Mouse (Mus musculus) stomach, embryonic 16.5 days (tissue): ENCODE data around the gene Rps18. TPM values are rescaled to one million over a fixed set of nuclear protein-coding genes. Genes with fewer than 3 reads are reported as not detected.
A peak's percentile ranks its signal among the peaks of the same experiment; 100 is the strongest.
"Not testable (repeated sequence)": the region's sequence is repeated elsewhere in the genome, so short reads cannot be mapped to it uniquely, and the experiment has no call there.

Experiments used
- ATAC-seq: fragments of 200-750 bp; cut with Nextera tagmentation; 2 replicates; pipeline ENCODE4 v1.8.0; 2017; ENCODE audit warnings: moderate number of reproducible peaks, moderate TSS enrichment; ENCODE audit not compliant: insufficient read depth, low FRiP score
- H3K27ac ChIP-seq: fragments of 300-500 bp; sonication (generic); 2 replicates; pipeline ENCODE4 v1.5.1; 2014; ENCODE audit warnings: low read length
- H3K27me3 ChIP-seq: fragments of 300-500 bp; sonication (generic); 2 replicates; pipeline ENCODE4 v1.6.1; 2014; ENCODE audit warnings: low read length, control low read depth, mixed read lengths; ENCODE audit not compliant: control insufficient read depth, insufficient read depth
- H3K36me3 ChIP-seq: fragments of 300-500 bp; sonication (generic); 2 replicates; pipeline ENCODE4 v1.6.1; 2014; ENCODE audit warnings: low read length; ENCODE audit not compliant: control insufficient read depth, insufficient read depth
- H3K4me1 ChIP-seq: fragments of 300-500 bp; sonication (generic); 2 replicates; pipeline ENCODE4 v1.6.1; 2014; ENCODE audit warnings: low read length, control low read depth, mixed read lengths; ENCODE audit not compliant: control insufficient read depth, insufficient read depth
- H3K4me2 ChIP-seq: fragments of 300-500 bp; sonication (generic); 2 replicates; pipeline ENCODE4 v1.6.1; 2014; ENCODE audit warnings: low read depth, low read length, mixed read lengths
- H3K4me3 ChIP-seq: fragments of 300-500 bp; sonication (generic); replicated peaks from 2 replicates; pipeline ENCODE4 v1.5.1; 2014; ENCODE audit warnings: mild to moderate bottlenecking, low read length
- H3K9ac ChIP-seq: fragments of 300-500 bp; sonication (generic); 2 replicates; pipeline ENCODE4 v1.6.1; 2014; ENCODE audit warnings: low read length
- H3K9me3 ChIP-seq: fragments of 300-500 bp; sonication (generic); replicated peaks from 2 replicates; pipeline ENCODE4 v1.6.1; 2016; ENCODE audit warnings: low read length, control low read depth; ENCODE audit not compliant: control insufficient read depth
- WGBS: fragments of 180-500 bp; shearing (Covaris S2); extraction: QIAGEN DNeasy Blood & Tissue Kit; methylation state at CpG from one replicate; pipeline ENCODE4 v1.1.7; 2014; 5-methylcytosine and 5-hydroxymethylcytosine counted together
- polyA plus RNA-seq: library from polyadenylated mRNA; unstranded; fragments of >200 nt; fragmentation: Nextera tagmentation; extraction: Ambion mirVana; gene quantifications from 2 replicates; pipeline ENCODE4 v1.2.1, GENCODE M21; 2015

Gene Rps18
- polyA plus RNA-seq, 1 experiment from 2014 or later = 1,631 TPM

GRCm38 (mm10) chr17:33958451-33958850 lies 2.6 kb upstream of the Rps18 start:
- Histone ChIP-seq H3K27me3 (no peaks in the 10 kb centered on the region), H3K9ac (no peak overlapping the region; the same call in 1 of the 2 replicates), H3K27ac (no peak overlapping the region), H3K4me2 (no peak overlapping the region), H3K36me3 (0 out of 2 replicates have a peak, but pooled peaks cover 15% of the 10 kb centered on the region), H3K9me3 (no peaks in the 10 kb centered on the region), H3K4me1 (peaks cover 16% of the 10 kb centered on the region), H3K4me3 (no peak overlapping the region)
- WGBS = 91% methylated on average over 11 of the region's 11 CpGs
- no peak for ATAC-seq

GRCm38 (mm10) chr17:33957493-33957892 lies 1.7 kb upstream of the Rps18 start:
- Histone ChIP-seq H3K4me2 (no peak overlapping the region), H3K4me3 (no peak overlapping the region), H3K9me3 (no peaks in the 10 kb centered on the region), H3K27me3 (no peaks in the 10 kb centered on the region), H3K36me3 (peaks cover 12% of the 10 kb centered on the region; the same call in 1 of the 2 replicates), H3K4me1 (peaks cover 26% of the 10 kb centered on the region), H3K27ac (no peak overlapping the region), H3K9ac (no peak overlapping the region)
- ATAC-seq = no peak
- WGBS = 88% methylated on average over 6 of the region's 6 CpGs

DNA sequence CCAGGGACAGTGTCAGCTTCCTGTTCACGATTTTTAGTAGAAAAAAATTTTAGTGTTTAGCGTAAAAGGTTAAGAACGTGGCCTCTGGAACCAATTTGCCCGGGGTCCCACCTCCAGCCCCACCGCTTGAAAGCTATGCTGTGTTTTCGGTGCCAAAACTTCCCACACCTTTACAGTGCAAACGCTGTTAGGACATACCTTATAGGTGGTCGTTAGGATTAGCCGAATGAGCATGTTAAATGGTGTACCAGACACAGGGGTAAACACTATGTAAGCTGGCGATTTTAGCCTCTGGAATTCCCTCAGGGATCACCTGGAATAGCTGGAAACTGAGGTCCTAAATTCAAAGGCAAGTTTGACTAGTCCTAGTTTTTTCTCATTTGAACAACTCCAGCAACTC lies 535 bp upstream of the Rps18 start:
- Histone ChIP-seq H3K27me3 (no peaks in the 10 kb centered on the region), H3K9me3 (no peaks in the 10 kb centered on the region), H3K4me2 (peak overlapping the region; percentile 75), H3K4me3 (peak overlapping the region; percentile 97), H3K36me3 (peaks cover 12% of the 10 kb centered on the region; the same call in 1 of the 2 replicates), H3K4me1 (peaks cover 37% of the 10 kb centered on the region), H3K9ac (peak overlapping the region; percentile 81), H3K27ac (no peak overlapping the region)
- no peak for ATAC-seq
- WGBS = 7% methylated on average over 10 of the region's 10 CpGs

- H3K27ac ChIP-seq = peak overlapping the region; percentile 92
- H3K4me3 ChIP-seq = peak overlapping the region; percentile 97
- H3K9ac ChIP-seq = peak overlapping the region; percentile 98
- no peaks in the 10 kb centered on the region for H3K27me3 ChIP-seq
- H3K4me2 ChIP-seq = peak overlapping the region; percentile 97
- no peaks in the 10 kb centered on the region for H3K9me3 ChIP-seq
- peak; percentile 6; the same call in 1 of the 2 replicates for ATAC-seq
- WGBS = under 1% methylated on average over 33 of the region's 33 CpGs
- H3K36me3 ChIP-seq = peaks cover 12% of the 10 kb centered on the region; the same call in 1 of the 2 replicates
- H3K4me1 ChIP-seq = peaks cover 45% of the 10 kb centered on the region
Measured at GRCm38 (mm10) chr17:33954646-33955554, 901 bp downstream of the Rps18 start.

- H3K9me3 ChIP-seq = no peaks in the 10 kb centered on the region
- no peak for ATAC-seq
- H3K4me2 ChIP-seq = peak overlapping the region; percentile 97
- H3K27me3 ChIP-seq = no peaks in the 10 kb centered on the region
- peaks cover 4% of the 10 kb centered on the region; the same call in 1 of the 2 replicates for H3K36me3 ChIP-seq
- peak overlapping the region; percentile 98 for H3K9ac ChIP-seq
- peaks cover 46% of the 10 kb centered on the region for H3K4me1 ChIP-seq
- WGBS = 31% methylated on average over 5 of the region's 5 CpGs
- peak overlapping the region; percentile 92 for H3K27ac ChIP-seq
- peak overlapping the region; percentile 97 for H3K4me3 ChIP-seq
Measured at GRCm38 (mm10) chr17:33953961-33954565, 1.7 kb downstream of the Rps18 start.

DNA sequence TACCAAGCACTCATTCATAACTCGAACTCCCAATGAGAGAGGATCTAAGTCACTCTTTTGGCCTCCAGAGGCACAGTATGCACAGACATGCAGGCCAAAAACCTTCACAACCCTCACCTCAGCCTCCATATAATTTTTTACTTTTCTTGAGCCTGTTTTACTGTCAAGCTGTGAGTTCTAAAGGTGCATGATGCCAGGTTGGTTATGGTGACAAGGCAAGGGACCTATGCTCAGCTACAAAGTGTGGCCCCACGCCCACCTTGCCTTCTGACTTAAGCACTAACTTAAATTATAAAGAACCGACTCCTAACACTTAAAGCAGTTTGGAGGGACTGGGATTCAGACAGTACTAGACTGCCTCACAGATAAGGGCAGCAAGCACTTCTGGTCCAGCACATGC lies 2.5 kb downstream of the Rps18 start:
- H3K4me3 ChIP-seq = no peak overlapping the region

GRCm38 (mm10) chr17:33952879-33953278 lies 2.9 kb downstream of the Rps18 start:
- H3K4me1 ChIP-seq = peaks cover 46% of the 10 kb centered on the region
- no peak overlapping the region for H3K4me3 ChIP-seq
- H3K27ac ChIP-seq = 0 out of 2 replicates have a peak overlapping the region, but pooled peaks have one; percentile 12
- no peak for ATAC-seq
- H3K27me3 ChIP-seq = no peaks in the 10 kb centered on the region
- no peaks in the 10 kb centered on the region for H3K9me3 ChIP-seq
- no peaks in the 10 kb centered on the region; the same call in 1 of the 2 replicates for H3K36me3 ChIP-seq
- peak overlapping the region; percentile 97; the same call in 1 of the 2 replicates for H3K4me2 ChIP-seq
- WGBS = 80% methylated on average over 4 of the region's 4 CpGs
- H3K9ac ChIP-seq = peak overlapping the region; percentile 0; the same call in 1 of the 2 replicates

More for the DNA sequence above, 2.5 kb downstream of the Rps18 start:
- Histone ChIP-seq H3K36me3 (no peaks in the 10 kb centered on the region; the same call in 1 of the 2 replicates), H3K4me1 (peaks cover 46% of the 10 kb centered on the region), H3K27ac (0 out of 2 replicates have a peak overlapping the region, but pooled peaks have one; percentile 12), H3K27me3 (no peaks in the 10 kb centered on the region), H3K9ac (peak overlapping the region; percentile 0; the same call in 1 of the 2 replicates), H3K9me3 (no peaks in the 10 kb centered on the region), H3K4me2 (peak overlapping the region; percentile 97)
- 65% methylated on average over 3 of the region's 3 CpGs for WGBS
- ATAC-seq = no peak

DNA sequence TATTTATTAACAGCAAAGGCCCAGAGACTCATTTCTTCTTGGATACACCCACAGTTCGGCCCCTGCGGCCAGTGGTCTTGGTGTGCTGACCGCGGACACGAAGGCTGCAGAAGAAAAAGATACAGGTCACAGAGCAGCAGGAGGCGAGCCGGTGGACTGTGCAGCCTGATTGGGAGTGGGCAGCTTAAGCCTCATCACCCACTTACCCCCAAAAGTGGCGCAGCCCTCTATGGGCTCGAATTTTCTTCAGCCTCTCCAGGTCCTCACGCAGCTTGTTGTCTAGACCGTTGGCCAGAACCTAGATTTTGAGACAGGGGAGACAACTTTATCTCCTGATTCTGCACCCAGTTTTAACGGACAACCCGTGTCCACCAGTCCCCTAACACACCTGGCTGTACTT lies 3.8 kb downstream of the Rps18 start:
- Histone ChIP-seq H3K4me1 (peaks cover 46% of the 10 kb centered on the region), H3K4me3 (peak overlapping the region; percentile 57; the same call in 1 of the 2 replicates), H3K27ac (peak overlapping the region; percentile 94; the same call in 1 of the 2 replicates), H3K4me2 (peak overlapping the region; percentile 87)
- H3K36me3 ChIP-seq, H3K27me3 ChIP-seq, H3K9ac ChIP-seq, ATAC-seq, H3K9me3 ChIP-seq: not testable (repeated sequence)
- 73% methylated on average over 13 of the region's 13 CpGs for WGBS
